Mouse (Mus musculus) forebrain, embryonic 13.5 days (tissue): ENCODE results near the gene Slc48a1. TPM values are rescaled to one million over a fixed set of nuclear protein-coding genes. Genes with fewer than 3 reads are reported as not detected.

ENCODE experiments used
- ATAC-seq: fragments of 200-750 bp; cut with Nextera tagmentation; 2 replicates; pipeline ENCODE4 v1.8.0; 2017
- H3K27ac ChIP-seq: fragments of 300-500 bp; sonication (generic); 2 replicates; pipeline ENCODE4 v1.5.1; 2015; ENCODE audit warnings: inconsistent platforms, mild to moderate bottlenecking, moderate library complexity
- H3K27me3 ChIP-seq: fragments of 300-500 bp; sonication (generic); 2 replicates; pipeline ENCODE4 v1.6.1; 2015; ENCODE audit warnings: mild to moderate bottlenecking, inconsistent platforms
- H3K36me3 ChIP-seq: fragments of 300-500 bp; sonication (generic); 2 replicates; pipeline ENCODE4 v1.6.1; 2015; ENCODE audit warnings: mild to moderate bottlenecking, inconsistent platforms; ENCODE audit not compliant: poor library complexity, severe bottlenecking
- H3K4me1 ChIP-seq: fragments of 300-500 bp; sonication (generic); 2 replicates; pipeline ENCODE4 v1.6.1; 2015; ENCODE audit warnings: inconsistent platforms
- H3K4me2 ChIP-seq: fragments of 300-500 bp; sonication (generic); 2 replicates; pipeline ENCODE4 v1.6.1; 2015; ENCODE audit warnings: inconsistent platforms, mild to moderate bottlenecking, moderate library complexity
- H3K4me3 ChIP-seq: fragments of 300-500 bp; sonication (generic); 2 replicates; pipeline ENCODE4 v1.5.1; 2015; ENCODE audit warnings: mild to moderate bottlenecking, inconsistent platforms
- H3K9ac ChIP-seq: fragments of 300-500 bp; sonication (generic); 2 replicates; pipeline ENCODE4 v1.6.1; 2015; ENCODE audit warnings: mild to moderate bottlenecking, inconsistent platforms
- H3K9me3 ChIP-seq: fragments of 300-500 bp; sonication (generic); replicated peaks from 2 replicates; pipeline ENCODE4 v1.6.1; 2016; ENCODE audit warnings: inconsistent platforms
- WGBS: fragments of 180-500 bp; shearing (Covaris S2); methylation state at CpG from one replicate; pipeline ENCODE4 v1.1.7; 2015; 5-methylcytosine and 5-hydroxymethylcytosine counted together
- polyA plus RNA-seq: library from polyadenylated mRNA; unstranded; fragments of >200 nt; fragmentation: Nextera tagmentation; extraction: Ambion mirVana; gene quantifications from 2 replicates; pipeline ENCODE4 v1.2.1, GENCODE M21; 2015

The Slc48a1 gene
- polyA plus RNA-seq, 1 experiment from 2014 or later: 45.2 TPM

DNA sequence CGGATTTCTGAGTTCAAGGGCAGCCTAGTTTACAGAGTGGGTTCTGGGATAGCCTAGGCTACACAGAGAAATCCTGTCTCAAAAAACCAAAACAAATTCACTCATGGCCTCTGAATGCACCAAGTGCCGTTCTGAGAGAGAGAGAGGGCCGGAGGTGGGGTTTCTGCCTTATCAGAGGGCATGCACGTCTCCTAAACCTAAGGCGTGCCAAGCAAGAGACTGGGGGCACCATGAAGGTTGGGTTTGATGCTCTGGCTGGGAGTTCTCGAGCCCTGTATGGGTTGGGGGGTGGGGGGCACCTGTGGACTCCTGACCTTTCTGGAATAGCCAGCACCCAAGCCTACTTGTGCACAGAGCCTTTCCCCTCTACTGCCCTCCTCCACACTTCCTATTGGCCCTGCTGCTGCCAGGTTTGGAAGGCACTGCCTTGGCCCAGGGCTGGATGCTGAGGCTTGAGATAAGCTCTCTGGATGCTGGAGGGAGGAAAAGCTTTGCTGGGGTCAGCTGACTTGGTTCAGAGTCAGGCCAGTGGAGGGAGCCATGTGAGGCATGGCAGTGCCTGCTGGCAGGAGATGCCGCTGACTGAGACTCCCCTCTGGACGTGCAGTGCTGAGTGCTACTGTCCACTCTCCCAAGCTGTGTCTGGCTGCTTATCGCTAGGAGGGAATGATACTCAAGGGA, 7.6 kb downstream of the Slc48a1 start:
- Histone ChIP-seq H3K4me2 (no peak overlapping the region), H3K27ac (no peak overlapping the region), H3K9me3 (no peaks in the 10 kb centered on the region), H3K4me3 (no peak overlapping the region), H3K9ac (no peak overlapping the region), H3K4me1 (peaks cover 33% of the 10 kb centered on the region), H3K36me3 (peaks cover 4% of the 10 kb centered on the region; the same call in 1 of the 2 replicates), H3K27me3 (peaks cover 19% of the 10 kb centered on the region)
- 86% methylated on average over 9 of the region's 9 CpGs for WGBS
- no peak for ATAC-seq

DNA sequence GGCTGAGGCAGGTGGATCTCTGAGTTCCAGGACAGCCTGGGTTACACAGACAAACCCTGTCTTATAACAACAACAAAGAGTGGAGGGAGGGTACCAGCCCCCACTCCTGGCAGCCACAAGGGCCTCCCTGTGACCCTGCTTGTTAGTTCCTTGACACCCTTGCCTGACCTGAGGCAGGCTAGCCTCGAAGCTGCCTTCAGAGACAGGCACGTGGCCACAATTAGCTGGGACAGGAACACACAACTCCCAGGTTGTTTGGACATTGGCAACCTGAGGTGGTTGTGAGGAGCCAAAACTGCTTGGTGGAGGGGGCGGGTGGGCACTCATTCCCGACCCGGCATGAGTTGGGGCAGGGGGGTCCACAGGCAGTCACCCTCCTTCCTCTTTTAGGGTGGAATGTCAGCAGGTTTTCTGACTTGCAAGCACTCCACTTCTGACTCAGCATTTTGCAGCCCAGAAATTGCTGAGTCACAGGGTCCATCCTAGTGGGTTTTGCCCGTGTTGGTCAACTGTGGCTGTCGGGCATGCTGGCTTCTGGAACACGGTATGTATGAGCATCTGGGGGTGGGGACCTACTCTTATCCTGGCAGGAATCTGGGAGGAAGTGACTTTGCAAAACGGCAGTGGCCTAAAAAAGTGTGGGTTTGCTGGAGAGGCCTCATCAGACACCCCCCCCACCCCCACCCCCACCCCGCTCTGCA, 8.2 kb downstream of the Slc48a1 start:
- no peak for ATAC-seq
- H3K36me3 ChIP-seq: peaks cover 9% of the 10 kb centered on the region
- H3K4me3 ChIP-seq: no peak overlapping the region
- peaks cover 17% of the 10 kb centered on the region for H3K27me3 ChIP-seq
- H3K9me3 ChIP-seq: no peaks in the 10 kb centered on the region
- no peak overlapping the region for H3K9ac ChIP-seq
- no peak overlapping the region for H3K27ac ChIP-seq
- H3K4me2 ChIP-seq: no peak overlapping the region
- peaks cover 32% of the 10 kb centered on the region for H3K4me1 ChIP-seq
- WGBS: 85% methylated on average over 10 of the region's 10 CpGs

GRCm38 (mm10) chr15:97787148-97787798, 9.0 kb downstream of the Slc48a1 start:
- no peak overlapping the region for H3K4me3 ChIP-seq
- no peak overlapping the region for H3K27ac ChIP-seq
- H3K4me1 ChIP-seq: peaks cover 25% of the 10 kb centered on the region
- 85% methylated on average over 7 of the region's 7 CpGs for WGBS
- peaks cover 10% of the 10 kb centered on the region for H3K27me3 ChIP-seq
- no peak overlapping the region for H3K4me2 ChIP-seq
- H3K36me3 ChIP-seq: peaks cover 16% of the 10 kb centered on the region
- H3K9me3 ChIP-seq: no peaks in the 10 kb centered on the region
- no peak overlapping the region for H3K9ac ChIP-seq
- ATAC-seq: no peak

- peaks cover 20% of the 10 kb centered on the region for H3K4me1 ChIP-seq
- no peak overlapping the region for H3K4me3 ChIP-seq
- peaks cover 22% of the 10 kb centered on the region for H3K36me3 ChIP-seq
- peaks cover 3% of the 10 kb centered on the region for H3K27me3 ChIP-seq
- H3K27ac ChIP-seq: peak overlapping the region; percentile 51
- no peaks in the 10 kb centered on the region for H3K9me3 ChIP-seq
- WGBS: 70% methylated on average over 19 of the region's 19 CpGs
- no peak overlapping the region for H3K9ac ChIP-seq
- no peak for ATAC-seq
- H3K4me2 ChIP-seq: no peak overlapping the region
Observed at GRCm38 (mm10) chr15:97787799-97788667, 9.7 kb downstream of the Slc48a1 start.

DNA sequence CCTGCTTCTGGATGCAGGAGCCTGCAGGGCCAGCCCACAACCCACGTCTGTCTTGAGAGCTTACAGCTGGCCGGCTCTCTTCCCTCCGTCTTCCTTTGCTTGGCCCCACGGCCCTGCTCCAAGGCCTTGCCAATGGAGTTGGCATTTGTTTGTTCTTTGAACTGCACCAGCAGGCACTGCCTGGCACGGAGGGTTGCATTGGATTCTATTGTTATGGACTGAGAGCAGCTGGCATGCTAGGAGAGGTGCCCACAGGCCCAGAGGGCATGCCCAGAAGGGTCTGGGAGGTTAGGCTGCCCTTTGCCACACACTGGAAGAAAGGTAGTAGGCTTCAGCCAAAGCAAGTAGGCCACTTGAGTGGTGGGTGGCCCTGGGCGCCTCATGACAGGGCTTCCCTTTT, 10.5 kb downstream of the Slc48a1 start:
- H3K4me3 ChIP-seq: no peak overlapping the region
- 0 out of 2 replicates have a peak, but pooled peaks have one; percentile 1 for ATAC-seq
- peak overlapping the region; percentile 51 for H3K27ac ChIP-seq
- H3K4me1 ChIP-seq: peaks cover 20% of the 10 kb centered on the region
- peaks cover 30% of the 10 kb centered on the region for H3K36me3 ChIP-seq
- no peaks in the 10 kb centered on the region for H3K27me3 ChIP-seq
- H3K9me3 ChIP-seq: no peaks in the 10 kb centered on the region
- no peak overlapping the region for H3K9ac ChIP-seq
- no peak overlapping the region for H3K4me2 ChIP-seq
- WGBS: 42% methylated on average over 6 of the region's 6 CpGs

DNA sequence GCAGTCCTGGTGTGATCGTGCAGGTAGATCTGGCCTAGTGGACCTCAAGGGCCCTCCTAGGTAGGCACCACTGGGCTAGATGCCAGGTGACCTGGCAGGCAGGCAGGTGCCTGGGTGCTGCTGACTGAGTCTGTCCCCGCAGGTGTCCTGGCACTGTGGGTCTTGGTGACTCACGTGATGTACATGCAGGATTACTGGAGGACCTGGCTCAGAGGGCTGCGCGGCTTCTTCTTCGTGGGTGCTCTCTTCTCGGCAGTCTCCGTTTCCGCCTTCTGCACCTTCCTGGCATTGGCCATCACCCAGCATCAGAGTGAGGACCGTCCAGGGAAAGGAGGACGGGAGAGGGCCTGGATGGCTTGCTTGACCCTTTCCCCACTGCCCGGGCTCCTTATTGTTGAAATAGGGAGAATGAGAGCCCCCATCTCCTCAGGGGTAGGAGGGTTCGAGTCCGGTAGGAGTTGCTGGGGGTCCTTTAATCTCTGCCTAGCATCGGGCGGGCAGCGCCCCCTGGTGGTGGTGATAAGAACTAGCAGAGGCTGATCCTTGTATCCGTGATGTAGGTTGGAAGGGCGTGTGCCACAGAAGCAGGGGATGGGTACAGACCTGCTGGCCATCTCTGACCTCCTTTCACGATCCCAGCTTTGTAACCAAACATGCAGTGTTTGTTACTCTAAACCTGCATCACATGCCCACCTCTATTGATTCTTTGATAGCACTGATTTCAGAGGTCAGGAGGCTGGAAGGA, 11.6 kb downstream of the Slc48a1 start:
- H3K9me3 ChIP-seq: no peaks in the 10 kb centered on the region
- 56% methylated on average over 20 of the region's 20 CpGs for WGBS
- peak; percentile 25; the same call in 1 of the 2 replicates for ATAC-seq
- peaks cover 41% of the 10 kb centered on the region for H3K36me3 ChIP-seq
- no peak overlapping the region for H3K9ac ChIP-seq
- H3K27me3 ChIP-seq: no peaks in the 10 kb centered on the region
- H3K4me1 ChIP-seq: peaks cover 17% of the 10 kb centered on the region
- H3K4me3 ChIP-seq: no peak overlapping the region
- no peak overlapping the region for H3K4me2 ChIP-seq
- no peak overlapping the region for H3K27ac ChIP-seq

DNA sequence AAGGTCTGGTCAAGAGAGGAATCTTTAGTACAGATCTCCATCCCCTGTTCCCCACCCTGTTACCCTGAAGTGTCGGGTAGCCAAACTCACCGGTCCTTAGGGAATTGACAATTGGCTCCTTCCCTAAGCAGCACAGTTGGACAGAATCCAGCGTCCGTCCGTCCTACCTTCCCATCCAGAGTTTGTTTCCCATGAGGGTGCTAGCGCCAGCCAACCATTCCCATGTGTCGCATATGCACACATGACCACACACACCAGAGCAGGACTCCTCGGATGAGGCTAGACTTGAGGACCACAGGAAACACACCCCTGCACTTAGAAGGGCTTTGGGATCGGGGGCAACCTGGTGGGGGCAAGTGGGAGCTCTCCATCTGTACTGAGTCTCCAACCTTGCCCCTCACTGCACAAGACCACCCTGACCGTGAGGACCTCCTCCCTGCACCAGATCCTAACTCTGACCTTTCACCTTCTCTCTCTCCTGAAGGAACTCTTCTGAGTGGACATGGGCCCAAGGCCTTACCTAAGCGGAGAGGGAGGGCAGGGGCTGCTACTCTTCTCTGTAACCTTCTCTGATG, 12.9 kb downstream of the Slc48a1 start:
- WGBS: 94% methylated on average over 11 of the region's 11 CpGs
- H3K4me3 ChIP-seq: no peak overlapping the region
- no peak overlapping the region for H3K27ac ChIP-seq
- no peaks in the 10 kb centered on the region for H3K27me3 ChIP-seq
- H3K4me2 ChIP-seq: no peak overlapping the region
- ATAC-seq: no peak
- peaks cover 16% of the 10 kb centered on the region for H3K4me1 ChIP-seq
- peaks cover 54% of the 10 kb centered on the region for H3K36me3 ChIP-seq
- no peak overlapping the region for H3K9ac ChIP-seq
- no peaks in the 10 kb centered on the region for H3K9me3 ChIP-seq

DNA sequence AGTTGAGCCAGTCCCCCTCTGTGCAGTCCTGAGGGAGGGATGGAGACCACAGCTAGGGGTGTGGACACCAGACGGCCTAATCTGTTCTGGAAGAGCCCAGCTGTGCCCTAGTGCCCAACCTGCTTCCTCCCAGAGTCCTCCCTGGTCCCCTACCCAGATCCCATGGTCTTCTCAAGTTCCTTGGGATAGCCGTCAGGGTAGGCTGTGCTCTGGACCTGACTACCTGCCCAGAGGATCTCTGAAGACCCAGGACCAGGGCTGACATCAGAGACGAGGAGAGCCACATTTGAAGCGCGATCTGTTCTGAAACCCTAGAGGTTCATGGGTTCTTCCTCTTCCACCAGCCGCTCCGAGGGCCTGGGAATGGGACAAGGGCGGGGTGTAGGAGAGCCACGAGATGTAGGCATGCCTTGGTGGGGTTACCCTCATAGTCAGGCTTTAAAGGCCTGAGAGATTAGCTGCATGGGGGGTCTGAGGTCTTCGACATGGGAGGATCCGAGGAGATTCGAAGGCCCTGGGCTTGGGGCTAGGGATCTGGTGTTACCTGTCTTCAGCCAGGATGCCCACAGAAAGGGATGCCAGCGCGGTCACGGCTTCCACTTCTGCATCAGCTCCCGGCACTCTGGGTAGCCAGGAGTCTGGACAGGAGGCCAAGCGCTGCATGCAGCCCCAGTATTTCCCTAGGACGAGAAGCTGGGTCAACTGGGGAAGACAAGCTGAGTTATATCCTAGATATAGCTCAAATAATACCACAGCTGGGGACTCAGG, 15.2 kb downstream of the Slc48a1 start:
- ATAC-seq: no peak
- Histone ChIP-seq H3K4me3 (no peak overlapping the region), H3K27ac (no peak overlapping the region), H3K27me3 (no peaks in the 10 kb centered on the region), H3K4me2 (no peak overlapping the region), H3K36me3 (peaks cover 73% of the 10 kb centered on the region), H3K9ac (no peak overlapping the region), H3K9me3 (no peaks in the 10 kb centered on the region), H3K4me1 (peaks cover 16% of the 10 kb centered on the region)
- WGBS: 93% methylated on average over 18 of the region's 18 CpGs

DNA sequence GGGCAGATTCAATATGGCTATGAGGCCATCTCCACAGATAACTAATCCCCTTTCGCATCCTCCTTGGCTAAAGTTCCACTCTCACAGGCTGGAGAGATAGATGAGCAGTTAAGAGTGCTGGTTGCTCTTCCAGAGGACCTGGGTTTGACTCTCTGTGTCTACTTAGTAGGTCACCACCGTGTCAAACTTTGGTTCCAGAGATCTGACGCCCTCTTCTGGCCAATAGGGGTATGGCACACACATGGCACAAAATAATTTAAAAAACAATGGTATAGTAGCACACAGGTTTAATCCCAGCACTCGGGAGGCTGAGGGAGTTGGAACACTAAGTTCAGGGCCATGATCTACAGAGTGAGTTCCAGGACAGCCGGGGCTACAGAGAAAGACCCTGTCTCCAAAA, 15.9 kb downstream of the Slc48a1 start:
- Histone ChIP-seq H3K27ac (no peak overlapping the region), H3K4me2 (no peak overlapping the region), H3K4me1 (peaks cover 15% of the 10 kb centered on the region), H3K36me3 (peaks cover 76% of the 10 kb centered on the region), H3K9me3 (no peaks in the 10 kb centered on the region), H3K27me3 (no peaks in the 10 kb centered on the region), H3K9ac (no peak overlapping the region), H3K4me3 (no peak overlapping the region)
- no peak for ATAC-seq
- 74% methylated on average over 5 of the region's 5 CpGs for WGBS

DNA sequence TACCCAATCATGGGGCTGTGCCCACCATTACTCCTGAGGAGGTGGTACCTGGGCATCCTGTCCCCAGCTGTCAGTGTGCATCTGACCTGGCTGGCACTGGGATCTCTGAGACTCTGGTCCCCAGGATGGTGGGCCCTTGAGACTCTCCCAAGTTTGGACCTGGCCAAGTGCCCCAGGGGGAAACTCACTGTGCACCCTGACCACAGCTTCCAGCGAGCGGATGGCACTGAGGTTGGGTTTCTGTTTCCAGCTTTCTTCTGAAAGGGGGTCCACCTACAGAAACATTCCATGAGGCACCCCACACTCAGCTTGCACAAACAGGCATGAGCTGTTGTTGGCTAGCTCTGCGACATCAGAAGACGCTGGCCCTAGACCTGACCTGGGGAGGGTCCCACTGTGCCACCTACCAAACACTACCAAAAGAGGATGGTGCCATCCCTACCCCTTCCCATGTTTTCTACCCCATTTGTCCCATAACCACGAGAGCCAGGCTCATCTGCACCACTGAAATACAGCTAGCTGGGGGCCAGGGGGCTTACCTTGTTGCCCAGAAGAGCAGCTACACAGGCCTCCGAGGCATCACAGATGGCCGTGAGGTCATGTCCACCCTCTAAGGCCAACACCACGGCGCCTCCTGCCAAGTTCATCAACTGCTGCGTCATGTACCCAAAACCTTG, 17.4 kb downstream of the Slc48a1 start:
- Histone ChIP-seq H3K36me3 (peaks cover 86% of the 10 kb centered on the region), H3K4me1 (peaks cover 15% of the 10 kb centered on the region), H3K27me3 (no peaks in the 10 kb centered on the region), H3K4me2 (no peak overlapping the region), H3K4me3 (no peak overlapping the region), H3K27ac (no peak overlapping the region), H3K9me3 (no peaks in the 10 kb centered on the region), H3K9ac (no peak overlapping the region)
- 95% methylated on average over 10 of the region's 10 CpGs for WGBS
- ATAC-seq: no peak
